Mouse (Mus musculus) 3134 (cell line): ENCODE data around the gene Flnb.

Source experiments
- DNase-seq: peaks from one replicate; pipeline ENCODE4 v3.0.0-alpha.2; 2011; ENCODE audit warnings: low spot score; ENCODE audit not compliant: insufficient read length; ENCODE audit errors: extremely low read depth

Gene Flnb

DNA sequence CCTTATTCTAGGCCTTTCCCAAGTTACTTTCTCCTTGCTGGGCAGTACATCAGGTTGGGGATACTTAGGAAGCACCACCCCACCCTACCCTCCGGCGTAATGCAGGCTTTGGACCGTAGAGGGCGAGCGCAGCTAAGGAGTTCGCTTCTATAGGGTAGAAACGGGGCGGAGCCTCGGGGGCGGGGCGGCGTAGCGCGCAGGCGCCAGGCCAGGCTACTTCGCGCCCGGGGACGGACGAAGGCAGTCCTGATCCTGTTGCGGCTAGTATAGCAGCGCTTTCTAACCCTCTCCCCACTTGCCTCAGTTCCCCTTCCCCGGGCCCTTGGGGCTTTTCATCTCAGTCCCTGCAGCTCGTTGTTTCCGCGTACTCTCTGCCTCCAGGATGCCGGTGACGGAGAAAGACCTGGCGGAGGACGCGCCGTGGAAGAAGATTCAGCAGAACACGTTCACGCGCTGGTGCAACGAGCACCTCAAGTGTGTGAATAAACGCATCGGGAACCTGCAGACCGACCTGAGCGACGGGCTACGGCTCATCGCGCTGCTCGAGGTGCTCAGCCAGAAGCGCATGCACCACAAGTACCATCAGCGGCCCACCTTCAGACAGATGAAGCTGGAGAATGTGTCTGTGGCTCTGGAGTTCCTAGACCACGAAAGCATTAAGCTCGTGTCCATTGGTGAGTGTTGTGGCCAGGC lies at the start of gene Flnb:
TSS of gene Flnb (plus strand) at position 188 of the 693 bp plus-strand sequence.
- DNase-seq: peak; percentile 97

DNA sequence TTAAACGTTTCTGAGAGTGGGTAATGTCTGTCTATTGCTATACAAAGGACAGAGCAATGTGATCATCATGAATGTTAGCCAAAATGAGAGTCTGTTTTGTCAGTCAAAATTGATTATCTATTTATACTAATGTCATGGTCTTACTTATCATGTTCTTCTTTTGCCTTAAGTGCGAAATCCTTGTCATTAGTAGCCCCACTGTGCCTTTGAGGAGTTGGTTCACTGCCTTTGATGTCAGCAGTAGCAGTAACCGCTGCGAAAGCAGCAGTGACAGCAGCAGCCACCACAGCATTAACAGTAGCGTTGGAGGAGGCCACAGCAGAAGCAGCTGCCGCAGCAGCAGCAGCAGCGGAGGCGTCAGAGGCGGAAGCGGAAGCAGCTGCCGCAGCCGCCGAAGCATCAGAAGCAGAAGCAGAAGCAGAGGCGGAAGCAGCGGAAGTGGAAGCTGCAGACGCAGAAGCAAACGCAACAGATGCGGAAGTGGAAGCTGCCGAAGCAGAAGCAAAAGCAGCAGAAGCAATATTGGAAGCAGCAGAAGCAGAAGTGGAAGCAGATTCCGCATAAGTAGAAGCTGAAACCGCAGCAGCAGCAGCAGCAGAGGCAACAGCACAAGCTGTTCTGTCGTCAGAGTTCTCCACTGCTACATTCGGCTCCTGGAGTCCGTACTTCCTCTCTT lies 43.9 kb upstream of the Flnb start:
- DNase-seq: no peak

DNA sequence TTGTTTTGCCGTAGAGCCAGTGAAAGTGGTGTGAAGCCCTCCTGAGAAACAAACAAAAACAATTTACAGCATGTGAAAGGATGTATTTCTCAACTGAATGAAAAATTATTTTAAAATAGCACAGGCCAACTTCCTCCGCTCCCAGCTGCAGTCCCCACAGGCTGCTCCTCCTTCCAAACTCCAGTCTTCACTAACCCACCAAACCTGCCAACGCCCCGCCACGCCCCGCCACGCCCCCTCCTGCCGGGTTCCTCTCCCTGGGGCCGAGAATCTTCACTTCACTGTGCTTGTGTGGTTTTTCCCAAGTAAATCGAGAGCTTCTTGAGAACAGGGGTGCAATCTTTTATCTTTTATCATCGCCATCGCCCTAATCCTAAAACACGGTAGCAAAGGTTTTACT lies 31.7 kb upstream of the Flnb start:
- no peak for DNase-seq

DNA sequence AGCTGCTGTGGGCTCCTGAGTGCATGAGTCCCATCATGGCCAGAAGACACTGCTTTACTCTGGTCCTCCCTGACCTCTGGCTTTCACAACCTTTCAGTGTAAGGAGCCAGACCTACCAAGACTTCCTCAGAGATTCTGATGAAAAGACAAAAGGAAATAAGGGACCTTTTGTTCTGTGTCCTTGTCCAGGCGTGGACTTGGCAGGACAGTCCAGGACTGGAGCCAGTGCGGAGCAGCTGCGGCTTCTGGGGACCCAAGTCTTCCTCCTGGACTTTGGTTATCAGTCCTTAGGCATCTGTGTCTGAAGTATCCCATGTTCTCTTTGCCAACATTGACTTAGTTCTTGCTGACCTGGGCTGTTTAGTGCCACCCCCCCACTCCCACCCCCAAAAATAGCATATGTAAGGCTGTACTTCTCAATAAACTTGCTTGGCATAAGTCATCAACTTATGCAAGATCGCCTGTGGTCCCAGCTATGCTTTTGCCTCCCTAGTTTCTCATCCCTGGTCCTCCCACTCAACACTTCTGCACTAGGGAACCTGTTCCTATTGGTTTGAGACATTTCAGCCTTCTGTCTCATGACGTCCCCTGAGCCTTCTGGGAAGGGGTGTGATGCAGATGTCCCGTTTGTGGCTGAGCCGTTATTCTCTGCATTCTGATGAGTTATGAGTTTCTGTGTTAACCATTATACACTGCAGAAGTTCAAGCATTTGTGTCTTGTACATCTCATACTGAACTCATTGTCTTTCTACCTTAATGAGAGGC lies 28.3 kb upstream of the Flnb start:
- no peak for DNase-seq

DNA sequence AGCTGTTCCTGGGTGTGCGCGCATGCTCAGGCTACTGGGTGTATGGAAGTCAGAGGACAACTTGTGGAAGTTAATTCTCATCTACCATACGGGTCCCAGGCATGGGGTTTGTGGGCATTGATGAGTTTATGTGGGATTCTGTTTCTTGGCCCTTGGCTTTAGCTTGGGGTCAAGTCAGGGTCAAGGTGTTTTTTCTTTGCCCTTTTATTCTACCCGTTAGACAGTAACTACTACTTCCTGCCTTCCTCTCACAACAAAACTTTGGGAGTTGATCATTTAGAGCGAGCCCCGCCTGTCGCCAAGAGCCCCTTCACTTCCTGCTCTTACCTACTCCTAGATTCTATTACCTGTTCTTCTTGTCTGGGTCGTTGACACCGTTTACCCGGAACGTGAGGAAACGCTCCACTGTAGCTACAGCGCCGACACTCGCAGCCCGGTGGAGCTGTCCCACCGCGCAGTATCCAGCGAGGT lies 26.7 kb upstream of the Flnb start:
- DNase-seq: no peak

DNA sequence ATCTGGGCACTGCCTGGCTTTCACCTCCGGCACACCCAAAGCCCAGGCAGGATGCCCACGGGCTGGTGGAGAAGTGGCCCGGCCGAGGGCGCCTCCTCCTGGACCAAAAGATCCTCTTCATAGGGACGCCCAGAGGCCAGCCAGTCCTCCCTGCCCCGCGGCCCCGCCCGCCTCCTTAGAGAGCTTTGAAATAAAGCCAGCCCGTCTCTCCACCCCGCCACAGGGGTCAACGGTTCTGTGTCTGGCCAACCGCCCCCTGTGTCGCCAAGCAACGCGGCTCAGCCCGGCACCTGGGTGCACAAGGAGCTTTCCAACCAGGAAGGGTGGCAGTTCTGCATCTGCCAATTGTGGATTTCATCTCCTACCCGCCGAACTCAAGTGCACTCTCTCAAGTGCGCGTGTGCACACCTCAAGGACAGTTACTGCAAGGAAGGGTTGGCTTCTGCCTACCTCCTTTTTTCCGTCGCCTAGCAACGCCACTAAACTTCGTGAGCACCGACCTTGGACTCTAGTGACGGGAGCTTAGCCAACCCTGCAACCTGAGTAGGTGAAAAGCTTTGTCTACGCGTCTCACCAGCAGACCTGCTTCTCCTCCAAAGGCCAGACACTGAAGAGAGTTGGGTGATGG lies 26.1 kb upstream of the Flnb start, which contains the start of gene Gm26661:
TSS of gene Gm26661 (plus strand) at position 56 of the 628 bp plus-strand sequence.
- DNase-seq: no peak

DNA sequence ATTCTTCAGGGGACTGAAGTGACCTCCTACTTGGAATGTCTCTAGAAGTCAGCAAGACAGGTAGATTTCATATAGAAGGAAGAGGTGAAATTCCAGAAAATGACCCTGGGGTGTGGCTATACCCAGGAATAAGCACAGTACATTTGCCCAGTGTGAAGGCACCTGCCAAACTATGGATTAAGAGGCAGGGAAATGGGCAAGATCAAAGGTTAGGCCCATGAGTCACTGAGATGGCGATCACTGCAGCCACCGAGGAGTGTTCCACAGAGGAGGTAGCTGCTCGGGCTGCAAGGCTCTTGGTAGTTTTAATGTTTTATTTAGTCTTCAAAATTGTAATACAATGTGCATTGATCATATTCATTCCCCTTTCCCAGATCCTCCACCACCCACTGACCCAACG lies 21.8 kb upstream of the Flnb start:
- DNase-seq: no peak

DNA sequence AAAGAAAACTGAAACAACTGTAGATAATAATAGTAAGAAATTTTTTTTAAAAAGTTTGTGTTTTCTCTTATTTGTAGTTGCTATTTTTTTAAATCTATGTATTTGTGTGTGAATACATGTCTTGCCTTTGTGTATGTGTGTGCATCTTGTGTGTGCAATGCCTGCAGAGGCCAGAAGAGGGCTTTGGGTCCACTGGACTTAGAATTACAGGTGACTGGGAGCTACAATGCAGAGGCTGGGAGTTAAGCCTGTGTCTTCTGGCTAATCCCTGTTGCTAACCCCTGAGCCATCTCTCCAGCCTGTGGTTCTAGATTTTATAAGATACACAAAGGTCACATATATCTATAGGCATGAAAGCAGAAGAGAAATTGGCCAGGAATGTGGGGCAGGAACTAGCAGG lies 17.1 kb upstream of the Flnb start:
- no peak for DNase-seq

DNA sequence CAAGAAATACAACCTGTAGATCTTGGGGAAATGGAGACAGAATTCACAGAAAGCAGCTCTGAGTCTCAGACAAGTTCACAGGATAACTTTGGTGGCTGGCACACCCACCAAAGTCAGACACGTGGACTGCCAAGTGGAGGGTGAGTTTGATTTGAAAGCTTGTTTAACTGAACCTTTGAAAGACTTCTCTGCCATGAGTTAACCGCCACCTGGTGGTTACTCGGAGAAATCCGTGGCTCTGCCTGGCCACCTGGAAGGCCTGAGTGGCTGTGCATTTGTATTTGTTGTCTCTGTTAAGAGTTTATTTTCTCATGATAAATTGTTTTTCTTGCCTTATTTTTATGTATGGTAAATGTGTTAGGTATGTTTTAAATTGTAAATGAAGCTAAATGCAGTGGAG lies 15.9 kb upstream of the Flnb start:
- no peak for DNase-seq

DNA sequence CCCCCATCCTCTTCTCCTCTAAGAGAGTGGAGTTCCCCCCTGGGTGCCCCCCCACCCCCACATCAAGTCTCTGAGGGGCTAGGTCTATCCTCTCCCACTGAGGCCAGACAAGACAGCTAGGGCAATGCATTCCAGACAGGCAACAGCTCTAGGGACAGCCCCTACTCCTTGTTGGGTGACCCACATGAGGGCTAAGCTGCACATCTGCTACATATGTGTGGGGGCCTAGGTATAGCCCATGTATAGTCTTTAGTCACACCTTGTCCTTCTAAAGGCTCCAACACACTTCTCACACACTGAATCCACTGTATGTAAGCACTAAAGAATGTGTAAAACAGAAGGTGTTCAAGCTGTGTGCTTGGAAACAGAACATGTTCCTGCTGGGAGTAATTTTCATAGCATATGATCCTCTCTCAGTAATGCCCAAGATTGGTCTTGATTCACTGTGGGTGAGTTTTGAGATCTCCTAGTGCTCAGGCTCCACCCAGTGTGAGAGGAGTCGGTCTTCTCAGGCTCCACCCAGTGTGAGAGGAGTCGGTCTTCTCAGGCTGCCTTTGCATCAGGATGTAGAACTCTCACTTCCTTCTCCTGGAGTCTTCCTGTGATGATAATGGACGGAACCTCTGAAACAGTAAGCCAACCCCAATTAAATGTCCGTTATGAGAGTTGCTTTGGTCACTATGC lies 13.7 kb upstream of the Flnb start:
- no peak for DNase-seq

DNA sequence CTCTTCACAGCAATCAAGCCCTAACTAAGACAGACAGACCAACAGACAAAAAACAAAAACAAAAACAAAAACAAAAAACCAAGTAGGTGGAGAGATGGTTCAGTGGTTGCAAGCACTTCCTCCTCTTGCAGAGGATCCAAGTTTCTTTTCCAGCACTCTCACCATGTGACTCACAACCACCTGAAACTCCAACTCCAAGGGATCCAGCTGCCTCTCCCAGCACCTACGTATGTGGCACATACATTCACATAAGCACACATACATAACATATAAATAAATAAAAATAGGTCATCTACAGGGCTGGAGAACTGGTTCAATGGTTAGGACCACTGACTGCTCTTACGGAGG lies 13.2 kb upstream of the Flnb start:
- no peak for DNase-seq

DNA sequence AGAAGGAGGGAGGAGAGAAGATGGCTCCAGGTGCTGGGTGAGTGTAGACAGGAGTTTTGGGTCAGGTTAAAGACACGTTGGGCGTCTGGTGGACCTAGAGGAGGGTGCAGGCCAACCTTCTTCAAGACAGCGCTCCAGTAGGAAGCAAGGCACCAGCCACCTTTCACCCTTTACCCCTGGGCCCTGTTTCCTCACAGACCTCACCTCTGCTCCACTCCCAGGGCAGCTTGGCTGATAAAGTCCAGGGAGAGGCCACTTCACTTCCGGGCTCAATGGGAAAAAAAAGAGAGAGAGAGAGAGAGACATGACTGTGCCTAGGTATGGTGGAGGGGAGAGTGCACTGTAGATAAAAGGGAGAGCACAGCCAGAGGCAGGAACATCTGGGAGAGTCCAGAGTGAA lies 10.0 kb upstream of the Flnb start:
- DNase-seq: no peak

DNA sequence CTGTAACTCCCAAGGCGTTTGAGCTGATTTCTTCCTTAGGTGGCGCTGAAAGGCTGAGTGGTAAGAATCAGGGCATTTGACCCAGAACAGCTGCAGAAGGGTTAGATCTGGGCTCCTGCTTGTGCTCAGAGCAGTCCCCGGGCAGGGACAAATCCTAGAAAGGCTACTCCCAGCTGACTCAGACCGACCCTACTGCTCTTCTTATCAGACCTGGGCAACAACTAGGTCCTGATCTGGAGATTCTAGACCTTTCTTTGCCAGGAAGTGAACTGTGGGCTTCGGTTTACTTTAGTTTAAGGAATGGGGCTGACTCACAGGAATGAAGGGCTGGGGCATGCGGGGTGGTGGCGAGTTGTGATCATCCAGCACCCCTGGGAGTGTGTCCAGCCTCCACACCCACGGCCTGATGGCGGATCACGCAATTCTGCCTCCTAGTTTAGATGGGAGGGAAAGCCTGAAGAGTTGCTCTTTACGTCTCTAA lies 9.2 kb upstream of the Flnb start:
- DNase-seq: peak; percentile 78

DNA sequence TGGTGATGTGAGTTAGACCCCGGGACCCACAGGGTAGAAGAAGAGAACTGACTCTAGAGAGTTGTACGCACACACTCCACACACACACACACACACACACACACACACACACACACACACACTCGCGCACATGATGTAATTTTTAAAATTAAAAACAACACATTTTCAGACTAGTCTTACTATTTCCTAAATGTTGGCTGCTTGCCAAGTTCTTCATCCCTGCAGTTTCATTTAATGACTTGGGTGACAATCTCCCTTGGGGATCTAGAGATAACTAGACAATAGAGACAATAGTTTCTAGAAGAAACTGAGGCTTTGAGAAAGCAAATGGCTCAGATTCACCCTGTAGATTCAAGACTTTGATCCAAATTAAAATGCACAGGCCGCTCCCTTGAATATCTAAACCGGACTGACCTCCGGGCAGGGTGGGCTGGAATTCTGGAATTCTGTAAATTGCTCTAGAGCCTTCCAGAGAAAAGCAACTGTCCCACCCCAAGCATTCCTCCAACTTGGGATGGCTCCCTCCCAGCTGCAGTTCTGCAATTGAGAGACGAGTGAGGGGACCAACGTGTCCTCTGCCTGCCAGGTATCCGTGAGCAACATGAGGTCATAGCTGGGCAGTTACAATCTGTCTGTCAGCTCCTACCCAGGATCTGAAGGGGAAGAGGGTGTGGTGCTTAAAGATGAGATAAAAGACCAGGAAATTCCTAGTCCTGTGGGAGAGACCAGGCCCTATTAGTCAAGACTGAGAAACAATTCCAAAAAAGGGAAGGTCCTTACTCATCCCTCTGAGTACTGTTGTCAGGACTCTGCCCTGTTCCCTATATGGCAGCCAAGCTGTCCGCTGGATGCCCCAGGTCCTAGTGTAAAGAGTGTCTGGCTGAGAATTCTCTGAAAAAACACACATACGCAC lies 8.5 kb upstream of the Flnb start:
- DNase-seq: peak; percentile 60

DNA sequence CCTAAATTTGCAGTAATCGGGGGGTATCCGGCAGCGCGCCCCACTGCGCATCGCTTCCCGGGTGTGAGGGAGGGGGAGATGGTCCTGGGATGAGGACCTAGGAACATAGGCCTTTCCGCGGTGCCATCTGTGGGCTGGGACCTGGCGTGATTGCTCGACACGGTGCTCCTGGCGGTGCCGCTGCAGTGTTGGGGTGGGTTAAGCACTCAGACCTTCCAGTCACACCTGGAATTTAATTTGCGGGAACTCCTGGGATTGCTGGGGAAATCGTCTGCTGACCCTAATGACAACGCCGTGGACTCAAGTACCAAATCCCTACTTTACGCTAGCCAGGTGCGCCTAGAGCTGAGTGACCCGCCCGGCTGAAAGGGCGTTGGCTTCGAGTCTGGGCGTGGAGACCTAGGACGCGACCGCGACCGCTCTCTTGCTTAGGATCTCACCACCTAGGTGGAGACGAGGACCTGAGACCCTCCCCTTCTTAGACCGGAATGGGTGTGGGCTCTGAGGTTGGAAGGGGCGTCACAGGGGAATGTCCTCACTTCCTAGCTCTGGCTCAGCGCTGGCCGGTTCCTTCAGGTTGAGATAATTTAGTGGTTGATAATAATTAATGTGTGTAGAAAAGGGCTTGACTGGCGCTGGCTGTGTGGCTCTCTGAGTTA lies 835 bp downstream of the Flnb start:
- DNase-seq: no peak

DNA sequence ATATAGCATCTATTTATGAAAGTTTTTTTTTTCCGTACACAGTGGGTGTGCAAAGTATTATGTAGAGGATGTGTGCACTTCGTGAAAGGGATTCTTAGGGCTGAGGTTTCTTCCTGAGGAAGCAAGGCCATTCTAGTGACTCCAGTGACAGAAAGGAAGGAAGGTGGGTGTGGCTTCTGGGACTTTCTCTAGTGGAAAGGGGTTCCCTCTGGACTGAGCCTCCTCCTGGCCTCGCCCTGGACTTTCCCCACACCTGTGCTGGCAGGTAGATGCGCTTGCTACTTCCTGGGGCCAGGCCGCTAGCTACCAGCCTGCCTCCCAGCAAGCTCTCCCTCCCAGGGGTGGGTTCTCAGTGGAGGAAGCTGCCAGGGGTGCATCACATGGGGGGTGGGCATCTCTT lies 1.7 kb downstream of the Flnb start:
- no peak for DNase-seq

DNA sequence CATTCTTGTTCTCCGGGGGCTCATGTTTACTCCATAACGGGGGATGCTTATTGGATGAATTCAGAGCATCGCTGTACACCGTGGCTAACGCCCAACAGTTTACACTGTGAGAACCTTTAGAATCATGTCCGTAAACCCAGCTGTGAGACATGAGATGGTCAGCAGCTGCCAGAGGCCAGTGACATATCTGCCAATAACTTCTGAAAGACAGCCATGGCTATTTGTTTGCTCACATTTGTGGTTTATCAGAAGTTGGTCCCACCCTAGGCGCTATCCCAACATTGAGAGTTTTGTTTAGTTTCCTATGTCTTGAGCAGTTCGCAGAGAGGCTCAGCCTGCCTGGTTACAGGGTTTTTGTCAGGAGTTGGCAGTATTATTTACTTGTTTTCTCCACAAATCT lies 3.6 kb downstream of the Flnb start:
- no peak for DNase-seq

DNA sequence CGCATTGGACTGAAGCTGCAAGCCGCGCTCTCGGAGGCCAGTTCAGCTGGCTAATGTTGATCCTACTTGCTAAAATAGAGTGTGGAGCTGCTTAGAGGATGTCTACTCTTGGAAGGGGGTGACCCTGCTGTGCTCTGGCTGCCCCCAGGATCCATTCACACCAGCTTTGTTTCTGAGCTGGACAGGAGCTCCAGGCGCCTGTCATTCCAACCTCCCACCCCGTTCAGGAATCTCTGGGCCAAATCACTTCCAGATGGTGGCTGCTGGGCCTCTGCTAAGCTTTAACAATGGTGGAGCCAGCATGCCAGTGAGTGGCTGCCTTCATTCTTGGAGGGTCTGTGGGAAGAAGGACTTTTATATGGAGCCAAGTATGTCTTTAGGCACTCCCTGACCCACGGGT lies 4.9 kb downstream of the Flnb start:
- DNase-seq: no peak

DNA sequence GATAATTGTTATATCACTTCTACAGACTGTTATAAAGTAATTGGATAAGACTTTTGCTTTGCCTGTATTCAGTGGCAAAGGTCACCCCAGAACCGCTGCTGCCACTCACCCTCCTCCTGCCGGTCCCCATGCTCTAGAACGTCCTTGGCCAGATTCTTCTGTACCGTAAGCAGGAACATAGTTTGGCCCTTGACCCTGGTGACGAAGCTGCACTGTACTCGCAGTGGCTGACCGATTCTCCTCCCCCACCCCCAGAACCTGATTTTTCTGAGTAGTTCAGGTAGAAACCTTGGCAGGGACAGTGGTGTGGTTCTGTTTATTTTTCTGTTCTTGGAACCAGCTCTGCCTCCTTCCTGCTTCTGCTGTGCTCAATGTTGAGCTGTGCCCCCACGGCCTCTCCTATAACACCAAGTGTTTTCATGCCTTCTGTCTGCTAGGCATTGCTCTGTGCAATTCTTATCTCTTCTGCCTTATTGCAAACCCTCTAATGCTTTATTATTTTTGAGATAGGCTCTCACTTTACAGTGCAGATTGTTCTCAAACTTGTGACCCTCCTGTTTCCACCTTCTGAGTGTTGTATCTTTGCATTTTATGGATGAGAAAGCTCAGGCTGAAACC lies 7.0 kb downstream of the Flnb start:
- DNase-seq: no peak
